Mouse (Mus musculus) urinary bladder, postnatal 10 days (tissue): ENCODE results near the gene Pld1.
"Not testable (repeated sequence)": the region's sequence is repeated elsewhere in the genome, so short reads cannot be mapped to it uniquely, and the experiment has no call there.

ENCODE experiments used
- DNase-seq: peaks from one replicate; pipeline ENCODE4 v3.0.0; 2022; ENCODE audit warnings: low spot score

The Pld1 gene

DNA sequence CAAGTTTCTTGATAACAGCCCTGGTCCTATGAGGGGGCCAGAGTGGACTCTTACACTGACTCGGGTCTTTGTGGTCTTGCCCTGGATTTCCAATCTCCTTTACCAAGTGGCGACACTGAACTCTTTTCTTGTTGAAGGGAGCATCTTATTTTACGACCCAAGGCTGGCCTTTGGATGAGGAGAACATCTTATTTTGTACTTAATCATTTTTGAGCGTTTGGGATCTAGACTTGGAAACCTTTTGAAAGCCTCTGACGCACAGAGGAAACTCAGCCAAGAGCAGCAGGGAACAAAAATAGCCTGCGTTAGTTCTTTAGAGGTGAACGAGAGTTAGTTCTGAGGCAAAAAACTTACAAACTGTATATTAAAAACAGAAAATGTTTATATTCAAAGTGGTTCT is 4.5 kb downstream of the Pld1 start:
- no peak for DNase-seq

DNA sequence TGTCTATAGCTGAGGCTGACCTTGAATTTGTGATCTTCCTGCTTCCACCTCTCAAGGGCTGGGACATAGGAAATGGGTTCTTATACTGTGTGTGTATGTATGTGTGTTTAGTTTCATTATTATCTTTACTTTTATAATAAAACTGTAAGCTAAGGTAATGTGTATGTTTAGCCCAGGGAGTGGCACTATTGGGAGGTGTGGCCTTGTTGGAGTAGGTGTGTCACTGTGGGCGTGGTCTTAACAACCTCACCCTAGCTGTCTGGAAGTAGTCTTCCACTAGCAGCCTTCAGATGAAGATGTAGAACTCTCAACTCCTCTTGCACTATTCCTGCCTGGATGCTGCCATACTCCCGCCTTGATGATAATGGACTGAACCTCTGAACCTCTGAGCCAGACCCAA is 6.9 kb downstream of the Pld1 start:
- DNase-seq, result not testable (repeated sequence)

DNA sequence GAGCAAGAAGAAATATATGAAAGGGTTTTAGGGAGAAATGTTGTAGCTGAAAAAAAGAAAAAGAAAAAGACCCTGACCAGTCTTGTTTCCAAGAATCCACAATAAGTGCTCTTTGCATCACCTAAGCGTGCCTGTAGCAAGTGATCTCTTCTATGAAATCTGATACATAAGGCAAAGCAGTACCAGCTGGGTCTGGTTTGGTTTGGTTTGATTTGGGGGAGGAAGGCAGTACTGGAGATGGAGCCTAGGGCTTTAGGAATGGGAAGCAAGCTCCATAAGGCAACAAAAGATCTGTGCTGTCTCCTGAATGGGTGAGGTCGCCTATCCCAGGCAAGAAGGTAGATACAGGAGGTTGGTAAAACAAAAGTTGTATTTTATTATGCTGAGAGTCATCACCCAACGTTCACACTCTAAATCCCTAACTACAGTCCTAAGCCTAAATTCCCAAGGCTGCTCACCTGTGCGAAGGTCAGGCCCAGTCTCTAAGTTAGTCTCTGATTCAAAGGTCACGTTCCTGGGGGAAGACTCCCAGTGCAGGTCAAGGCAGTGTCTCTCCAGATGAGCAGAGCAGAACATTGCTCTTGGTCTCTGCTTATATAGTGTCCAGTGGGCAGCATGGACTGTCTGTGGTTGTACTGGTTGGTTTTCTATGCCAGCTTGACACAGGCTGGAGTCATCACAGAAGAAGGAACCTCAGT is 10.8 kb downstream of the Pld1 start:
- no peak for DNase-seq

DNA sequence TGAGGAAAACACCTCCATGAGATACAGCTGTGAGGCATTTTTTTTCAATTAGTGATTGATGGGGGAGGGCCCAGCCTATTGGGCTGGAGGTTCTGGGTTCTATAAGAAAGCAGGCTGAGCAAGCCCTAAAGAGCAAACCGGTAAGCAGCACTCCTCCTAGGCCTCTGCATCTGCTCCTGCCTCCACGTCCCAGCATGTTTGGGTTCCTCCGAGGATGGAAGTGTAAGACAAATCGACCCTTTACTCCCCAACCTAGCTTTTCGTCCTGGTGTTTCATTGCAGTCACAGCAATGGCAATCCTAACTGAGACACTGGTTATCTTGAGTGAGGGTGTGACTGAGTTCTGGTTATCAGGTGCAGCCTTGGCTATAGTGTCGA is 11.4 kb downstream of the Pld1 start:
- no peak for DNase-seq

DNA sequence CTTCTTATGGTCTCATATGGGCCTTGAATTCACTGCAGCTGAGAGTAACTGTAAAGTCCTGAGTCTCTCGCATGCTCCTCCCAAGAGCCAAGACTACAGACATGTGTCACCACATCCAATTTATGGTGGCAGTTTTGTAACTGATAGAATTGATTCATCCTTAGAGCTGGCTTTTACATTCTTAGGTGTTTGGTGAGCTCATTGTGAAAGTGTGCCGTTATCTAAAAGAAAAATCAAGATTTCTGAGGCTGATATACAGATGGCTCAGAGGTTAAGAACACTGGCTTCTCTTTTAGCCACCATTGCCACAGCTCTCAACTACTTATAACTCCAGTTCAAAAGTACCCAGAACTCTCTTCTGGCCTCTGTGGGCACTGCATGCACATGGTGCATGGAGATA is 12.2 kb downstream of the Pld1 start:
- DNase-seq, result no peak

DNA sequence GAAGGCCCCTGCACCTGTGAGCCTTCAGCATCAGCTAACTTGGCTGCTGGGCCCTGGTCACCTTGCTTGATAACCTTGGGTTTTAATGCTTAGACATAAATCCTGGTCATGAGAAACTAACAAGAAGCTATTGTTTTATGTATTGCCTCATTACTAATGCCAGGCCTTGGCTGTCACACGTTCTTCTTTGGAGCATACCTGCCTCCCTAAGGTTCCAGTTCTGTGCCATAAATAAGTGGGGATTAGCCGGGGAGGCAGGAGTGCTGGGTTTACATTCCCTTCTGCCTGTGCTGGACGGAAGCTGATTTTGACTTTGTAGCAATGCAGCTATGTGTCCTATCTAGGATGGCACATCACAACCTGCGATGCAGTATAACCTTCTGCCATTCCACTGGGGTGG is 13.2 kb downstream of the Pld1 start:
- no peak for DNase-seq

DNA sequence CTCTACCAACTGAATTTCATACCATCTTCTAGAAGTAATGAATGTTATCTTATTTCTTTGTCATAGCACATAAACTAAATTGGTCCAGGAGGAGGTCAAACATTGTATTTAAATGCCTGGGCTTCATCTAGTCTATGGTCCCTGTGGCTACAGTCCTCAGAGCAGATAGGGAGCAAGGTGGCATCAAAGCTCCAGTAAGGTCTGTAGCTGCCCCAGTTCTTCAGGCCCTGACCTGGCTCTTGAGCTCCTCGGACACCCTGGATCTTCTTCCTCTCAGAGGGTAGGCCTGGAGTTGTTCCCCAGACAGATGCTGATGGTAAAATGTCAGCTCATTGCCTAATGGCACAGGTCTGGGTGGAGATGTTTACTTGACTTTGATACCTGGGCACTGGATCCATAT is 17.5 kb downstream of the Pld1 start:
- no peak for DNase-seq

DNA sequence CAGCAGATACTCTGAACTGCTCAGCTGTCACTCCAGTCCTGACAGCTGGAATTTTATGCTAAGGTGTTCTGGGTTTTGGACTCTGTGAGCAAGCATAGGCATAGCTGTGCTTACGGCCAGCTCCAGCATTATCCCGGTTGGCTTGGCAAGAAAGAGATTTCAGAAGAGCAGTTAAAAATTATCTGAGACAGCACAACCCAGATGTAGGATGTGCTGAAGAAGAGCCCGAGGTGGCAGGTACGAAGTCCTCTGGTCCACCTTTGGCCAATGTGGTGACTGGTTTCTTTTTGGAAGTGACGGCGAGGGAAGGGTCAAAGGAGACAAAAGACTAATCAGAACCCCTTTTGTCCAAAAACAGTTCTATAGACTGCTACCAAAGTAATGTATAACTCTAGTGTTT is 20.7 kb downstream of the Pld1 start:
- no peak for DNase-seq

DNA sequence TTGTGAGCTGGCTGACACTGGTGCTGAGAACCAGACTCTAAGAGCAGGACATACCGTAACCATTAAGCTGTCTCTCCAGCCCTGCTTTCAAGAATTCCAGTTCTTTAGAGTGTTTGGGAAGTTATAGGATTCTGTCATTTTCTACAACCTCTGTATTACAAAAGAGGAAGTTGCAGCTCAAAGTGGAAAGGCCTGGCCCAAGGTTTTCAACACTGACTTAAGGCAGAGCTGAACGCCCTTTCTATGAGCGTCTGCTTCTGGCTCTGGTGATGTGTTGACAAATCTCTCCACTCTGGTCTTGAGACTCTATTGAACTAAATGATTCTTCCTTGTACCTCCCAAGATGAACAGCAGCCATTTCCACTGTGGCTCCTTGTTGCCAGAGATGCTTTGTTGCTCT is 22.7 kb downstream of the Pld1 start:
- DNase-seq, result no peak

DNA sequence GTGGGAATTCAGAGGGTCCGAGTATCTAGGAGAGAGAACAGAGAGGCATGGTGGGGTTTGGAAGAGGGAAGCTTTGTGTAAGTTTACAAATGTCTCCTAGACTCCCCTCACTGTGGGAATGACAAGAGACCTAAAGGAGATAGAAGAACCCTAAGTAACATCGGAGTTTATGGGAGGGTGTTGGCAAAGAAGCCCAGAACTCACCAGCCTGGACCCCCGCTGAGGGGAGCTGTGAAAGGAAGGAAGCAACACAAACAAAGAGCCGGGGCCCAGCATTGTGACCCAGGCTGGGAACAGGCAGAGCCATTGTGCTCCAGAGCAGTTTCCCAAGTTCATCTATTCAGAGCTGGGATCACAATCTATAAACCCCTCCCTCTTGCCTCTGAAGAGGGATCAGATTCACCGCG is 25.3 kb downstream of the Pld1 start:
- no peak for DNase-seq

DNA sequence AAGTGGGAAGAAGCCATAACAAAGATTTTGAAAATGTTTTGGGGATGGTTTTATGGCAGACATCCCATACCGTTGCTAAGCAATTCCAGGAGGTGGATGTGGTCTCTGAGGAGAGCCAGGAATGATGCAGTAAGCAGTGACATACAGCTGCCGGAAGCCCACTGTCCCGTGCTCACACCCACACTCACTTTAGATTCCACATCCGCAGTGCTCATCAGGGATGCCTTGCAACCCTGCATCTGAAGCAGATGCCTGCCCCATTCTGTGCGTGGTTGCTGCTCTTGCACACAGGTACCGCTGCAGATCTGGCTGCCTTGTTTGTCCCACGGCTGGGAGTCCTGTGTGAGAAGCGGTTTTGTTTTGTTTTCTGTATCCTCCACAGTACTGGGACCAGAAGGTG is 30.2 kb downstream of the Pld1 start:
- no peak for DNase-seq

DNA sequence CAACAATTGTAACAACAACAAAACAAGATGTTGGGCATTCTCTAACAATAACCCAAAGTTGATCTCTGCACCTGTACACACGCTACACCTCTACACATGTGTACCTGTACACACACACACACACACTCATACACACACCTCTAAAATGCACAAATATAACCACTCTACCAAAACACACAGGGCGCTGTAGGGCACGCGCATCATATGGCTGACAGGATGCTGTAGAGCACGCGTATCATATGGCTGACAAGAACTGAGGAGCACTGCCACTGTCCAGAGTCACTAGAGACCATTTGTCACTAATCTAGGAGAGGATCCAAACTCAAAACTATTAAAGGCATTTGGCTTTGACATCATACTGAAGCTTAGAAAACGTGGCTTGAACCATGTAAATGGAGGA is 35.4 kb downstream of the Pld1 start:
- no peak for DNase-seq

DNA sequence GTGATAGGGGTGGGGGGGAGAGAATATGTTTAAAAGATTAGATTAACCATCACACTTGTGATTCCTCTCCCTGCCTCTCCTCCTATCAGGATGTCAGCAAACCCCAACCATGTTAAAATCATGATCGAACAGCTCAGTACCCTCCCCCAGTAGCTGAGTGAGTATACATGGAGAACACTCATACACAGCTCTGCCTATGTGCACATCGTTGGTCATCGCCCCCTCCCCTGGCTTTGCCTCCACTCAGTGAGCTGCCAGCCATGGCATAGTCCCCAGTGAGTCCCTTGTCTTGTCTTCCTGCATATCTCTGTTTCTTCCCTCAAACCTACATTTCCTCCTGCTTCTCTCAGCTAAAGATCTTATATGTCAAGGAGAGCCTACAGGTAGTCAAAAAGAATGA is 36.5 kb downstream of the Pld1 start:
- DNase-seq, result no peak

DNA sequence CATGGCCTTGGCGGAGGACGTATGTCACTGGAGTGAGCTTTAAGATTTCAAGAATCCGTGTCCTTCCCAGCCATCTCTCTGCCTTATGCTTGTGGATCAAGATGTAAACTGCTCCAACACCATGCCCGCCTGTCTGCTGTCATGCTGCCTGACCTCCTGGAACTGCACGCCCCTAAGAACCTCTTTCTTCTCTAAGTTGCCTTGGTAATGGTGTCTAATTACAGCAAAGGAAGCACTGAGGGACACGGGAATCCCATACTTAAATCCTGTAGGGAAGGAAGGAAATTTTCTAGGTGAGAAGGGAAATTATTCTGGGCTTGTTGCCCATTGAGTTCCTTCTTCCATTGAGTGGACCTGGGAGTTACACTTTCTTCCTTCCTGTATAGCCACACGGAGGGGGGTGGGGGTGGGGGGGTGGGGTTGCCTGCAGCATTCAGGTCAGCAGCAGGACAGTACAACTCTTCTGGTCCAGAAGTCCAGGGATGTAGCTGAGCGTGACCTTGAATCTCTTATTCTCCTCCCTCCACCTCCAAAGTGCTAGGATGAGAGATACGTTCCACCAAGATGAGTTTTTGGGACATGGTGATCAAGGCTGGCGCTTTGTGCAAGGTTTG is 38.5 kb downstream of the Pld1 start:
- DNase-seq, result no peak

DNA sequence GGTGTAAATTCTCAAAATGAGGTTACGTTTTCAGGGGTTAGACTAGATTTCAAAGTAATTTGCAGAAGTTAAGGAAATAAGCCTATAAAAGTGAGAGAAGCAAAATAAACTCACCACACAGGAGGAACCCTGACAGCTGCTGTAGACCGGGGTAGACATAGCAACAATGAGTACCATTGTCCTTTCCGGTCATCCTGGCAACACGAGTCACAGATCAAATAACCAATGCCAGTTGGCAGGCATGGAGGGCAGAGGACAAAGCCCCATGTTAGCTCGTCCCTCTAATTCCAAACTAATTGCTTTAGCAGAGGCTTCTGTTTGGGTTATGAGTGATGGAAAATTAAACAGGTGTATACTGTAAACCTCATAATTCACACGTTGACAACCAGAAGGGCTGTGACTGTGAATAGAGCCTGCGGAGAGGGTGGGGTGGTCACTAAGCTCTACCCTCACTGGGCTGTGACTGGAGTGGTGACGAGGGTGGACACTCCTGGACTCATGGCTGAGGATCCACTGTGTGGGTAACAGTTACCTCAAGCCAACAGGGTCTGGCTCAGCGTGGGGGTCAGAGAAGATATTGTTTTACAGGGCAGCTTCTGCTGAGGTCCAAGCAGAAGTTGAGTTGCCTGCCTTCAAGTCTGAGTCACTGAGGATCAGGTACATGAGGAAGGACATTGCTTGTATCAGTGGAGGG is 39.7 kb downstream of the Pld1 start:
- DNase-seq, result no peak

DNA sequence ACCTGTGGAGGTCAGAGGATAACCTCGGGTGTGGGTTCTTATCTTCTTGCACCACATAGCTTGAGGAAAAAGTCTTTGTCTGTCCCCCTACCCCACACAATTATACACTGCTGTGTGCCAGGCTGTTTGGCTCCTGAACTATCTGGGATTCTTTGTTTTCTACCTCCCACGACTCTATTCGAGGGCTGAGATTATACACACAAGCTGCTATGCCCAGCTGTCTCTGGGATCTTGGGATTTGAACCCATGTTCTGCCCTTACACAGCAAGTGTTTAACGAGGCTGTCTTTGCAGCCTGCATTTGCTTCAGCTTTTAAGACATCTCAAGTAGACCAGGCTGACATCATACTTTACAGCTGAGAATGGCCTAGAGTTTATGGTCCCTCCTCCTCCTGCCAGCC is 43.1 kb downstream of the Pld1 start:
- DNase-seq, result no peak

DNA sequence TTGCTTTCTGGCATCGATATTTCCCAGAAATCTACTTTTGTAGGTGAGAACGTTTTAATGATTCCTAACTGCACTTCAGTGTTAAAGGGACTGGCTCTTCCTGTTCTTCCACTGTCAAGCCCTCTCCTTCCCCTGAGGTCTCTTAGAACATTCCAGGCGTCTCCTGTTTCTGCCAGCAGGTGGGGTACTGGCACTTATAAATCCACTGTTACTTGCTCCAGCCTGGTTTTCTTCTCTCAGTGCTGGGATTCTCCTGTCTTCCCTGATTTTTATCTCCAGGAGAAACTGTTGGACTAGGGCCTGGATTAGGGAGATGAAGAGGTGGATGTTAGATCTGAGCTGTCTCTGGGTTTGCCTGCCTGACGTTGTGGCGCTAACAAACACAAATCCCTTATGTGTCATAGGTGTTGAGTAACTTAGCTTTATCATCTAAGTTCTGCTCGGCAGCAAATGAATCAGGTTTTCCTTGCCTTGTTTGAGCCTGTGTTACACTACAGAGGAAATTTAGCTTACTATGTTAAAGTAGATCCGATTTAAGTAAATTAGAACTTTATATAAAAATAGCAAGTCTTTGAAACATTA is 44.0 kb downstream of the Pld1 start:
- no peak for DNase-seq

DNA sequence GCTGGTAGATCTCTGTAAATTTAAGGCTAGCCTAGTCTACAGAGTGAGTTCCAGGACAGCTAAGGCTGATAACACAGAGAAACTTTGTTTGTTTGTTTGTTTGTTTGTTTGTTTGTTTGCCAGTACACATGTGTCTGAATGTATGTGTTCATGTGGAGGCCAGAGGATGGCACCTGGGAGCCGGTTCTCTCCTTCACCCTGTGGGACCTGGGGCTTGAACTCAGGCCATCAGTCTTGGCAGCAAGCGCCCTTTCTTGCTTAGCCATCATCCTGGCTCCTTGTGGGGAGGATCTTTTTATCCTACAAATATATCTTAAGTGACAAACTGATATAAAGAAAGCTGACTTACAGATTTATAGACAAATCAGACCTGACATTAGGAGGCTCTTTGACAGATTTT is 44.8 kb downstream of the Pld1 start:
- no peak for DNase-seq

DNA sequence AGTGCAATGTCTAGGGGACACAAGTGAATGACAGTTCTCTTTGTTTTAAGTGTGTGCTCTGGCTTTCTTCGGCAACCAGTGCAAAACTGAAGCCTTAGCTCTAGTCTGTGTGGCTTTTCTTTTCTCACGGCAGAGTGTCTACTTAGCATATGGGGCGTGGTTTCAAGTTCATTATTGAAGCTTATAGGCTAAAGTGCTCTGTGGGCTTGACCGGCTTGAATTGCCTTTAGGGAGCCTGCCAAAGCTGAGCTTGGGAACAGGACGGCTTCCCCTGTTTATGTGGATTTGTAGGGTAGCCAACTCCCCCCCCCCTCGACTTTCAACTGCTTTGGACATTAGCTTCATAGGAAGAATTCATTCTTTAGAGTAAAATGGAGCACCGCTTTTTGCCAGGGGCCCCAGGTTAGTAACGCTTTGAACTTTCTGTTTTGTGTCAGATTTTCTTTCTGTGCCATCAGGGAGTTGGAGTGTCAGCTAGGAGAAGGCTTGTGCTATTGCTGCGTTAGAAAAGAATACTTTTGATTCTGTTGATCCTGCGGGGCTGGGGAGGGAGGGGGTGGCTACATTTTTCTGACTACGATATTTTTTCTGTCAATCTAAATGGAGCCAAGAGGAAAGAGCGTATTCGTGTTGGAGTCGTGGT is 45.6 kb downstream of the Pld1 start:
- DNase-seq, result no peak

DNA sequence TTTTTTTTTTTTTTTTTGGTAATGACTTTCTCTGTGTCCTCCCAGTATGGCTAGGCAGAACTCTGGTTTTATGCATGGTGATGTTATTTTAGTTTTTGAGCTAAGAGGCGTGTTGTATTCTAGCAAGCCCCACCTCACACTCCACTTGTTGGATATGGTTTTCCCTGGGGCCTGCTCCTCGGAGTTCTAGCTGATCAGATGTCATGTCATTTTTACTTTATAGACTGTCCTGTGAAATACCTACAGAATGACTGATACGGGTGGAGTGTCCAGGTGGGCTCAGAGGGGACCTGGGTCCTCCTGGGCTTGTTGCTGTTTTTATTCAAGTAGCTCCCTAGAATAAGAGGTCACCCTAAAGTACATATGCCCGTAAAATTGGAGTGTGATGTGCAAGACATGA is 46.1 kb downstream of the Pld1 start:
- no peak for DNase-seq

DNA sequence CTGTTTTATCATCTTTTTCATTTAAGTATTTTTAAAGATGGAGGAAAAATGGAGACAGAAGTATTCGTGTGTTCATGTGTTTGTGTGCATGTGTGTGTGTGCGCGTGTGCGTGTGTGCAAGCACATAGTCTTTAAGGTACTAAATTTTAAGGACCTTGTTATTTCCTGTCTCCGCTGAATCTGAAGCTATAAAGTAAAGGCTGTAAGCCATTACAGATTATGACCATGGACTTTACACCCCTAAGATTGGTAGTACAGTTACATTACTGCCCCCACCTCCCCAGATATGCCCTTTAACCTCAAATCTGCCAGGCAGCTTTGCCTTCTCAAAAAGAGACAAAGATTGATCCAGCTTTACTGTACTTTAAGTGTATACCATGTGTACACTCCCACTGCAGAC is 46.8 kb downstream of the Pld1 start:
- no peak for DNase-seq

DNA sequence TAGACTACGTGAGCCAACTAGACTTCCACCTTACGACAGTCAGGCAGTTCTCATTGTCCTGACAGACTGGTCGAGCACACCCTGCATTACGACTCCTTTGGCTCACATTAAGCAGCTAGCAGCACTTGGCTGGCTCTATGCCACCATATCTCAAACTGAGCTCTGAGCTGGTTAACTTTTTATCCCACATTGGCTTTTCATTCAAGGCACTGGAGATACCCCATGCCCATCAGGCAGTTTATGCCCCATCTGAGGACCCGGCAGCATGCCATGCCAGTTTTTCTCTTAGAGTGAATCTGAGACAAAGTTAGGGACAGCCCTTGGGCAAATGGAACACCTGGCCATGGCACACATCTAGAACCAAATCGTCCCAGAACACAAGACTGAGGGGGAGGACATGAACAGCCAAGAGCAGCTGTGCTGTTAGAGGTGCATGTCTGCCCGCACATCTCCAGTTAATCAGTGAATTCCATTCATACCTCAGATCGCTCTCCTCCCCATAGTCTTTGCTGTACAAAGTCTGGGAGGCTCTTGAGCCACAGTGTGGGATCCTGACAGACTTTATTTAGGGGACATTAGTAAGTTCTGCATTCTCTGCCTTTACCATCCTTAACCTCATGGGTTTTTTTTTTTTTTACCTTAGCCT is 49.5 kb downstream of the Pld1 start:
- DNase-seq, result no peak
